Mouse (Mus musculus) lung, postnatal 25 days (tissue): Measurements from ENCODE around the gene Zfp709.
A peak's percentile ranks its signal among the peaks of the same experiment; 100 is the strongest.
"Not testable (repeated sequence)": the region's sequence is repeated elsewhere in the genome, so short reads cannot be mapped to it uniquely, and the experiment has no call there.

ENCODE experiments used
- DNase-seq: peaks from one replicate; pipeline ENCODE4 v3.0.0; 2022; ENCODE audit warnings: low spot score

Gene Zfp709

GRCm38 (mm10) chr8:71881618-71882274, at the start of gene Zfp709:
Zfp709 (plus strand) TSS chr8:71882019.
- DNase-seq, result peak; percentile 76

DNA sequence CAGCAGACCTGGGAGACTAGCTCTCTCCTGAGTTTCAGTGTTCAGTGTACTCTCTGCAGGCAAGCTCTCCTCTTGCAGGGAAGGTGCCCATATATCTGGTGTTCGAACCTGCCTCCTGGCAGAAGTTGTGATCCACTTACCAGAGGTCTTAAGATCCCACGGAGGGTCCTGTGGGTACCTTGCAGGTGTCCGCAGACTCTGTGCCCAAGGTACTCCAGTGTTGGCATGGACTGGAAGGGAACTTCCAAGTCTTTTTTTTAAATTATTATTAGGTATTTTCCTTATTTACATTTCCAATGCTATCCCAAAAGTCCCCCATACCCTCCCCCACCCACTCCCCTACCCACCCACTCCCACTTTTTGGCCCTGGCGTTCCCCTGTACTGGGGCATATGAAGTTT, 43.6 kb upstream of the Zfp709 start:
- DNase-seq, result not testable (repeated sequence)

GRCm38 (mm10) chr8:71841201-71841817, 40.5 kb upstream of the Zfp709 start:
- not testable (repeated sequence) for DNase-seq

DNA sequence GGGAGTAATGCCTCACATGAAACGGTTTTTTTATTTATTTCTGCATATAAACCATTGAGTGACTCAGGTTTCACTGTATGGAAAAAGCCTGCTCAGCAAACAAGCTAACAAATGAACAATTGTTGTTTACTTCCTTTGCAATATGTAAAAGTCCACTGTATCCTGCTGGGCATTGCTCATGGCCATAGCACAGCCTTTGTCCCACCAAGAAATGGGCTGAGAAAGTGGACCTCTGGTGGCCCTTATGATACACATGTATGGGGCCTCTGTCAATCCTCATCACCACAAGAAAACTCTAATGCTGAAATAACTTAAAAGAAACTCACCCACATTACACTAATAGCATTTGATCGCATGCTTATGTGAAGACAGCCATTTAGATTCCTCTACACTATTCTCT, 39.3 kb upstream of the Zfp709 start:
- not testable (repeated sequence) for DNase-seq

GRCm38 (mm10) chr8:71844453-71844852, 37.4 kb upstream of the Zfp709 start:
- not testable (repeated sequence) for DNase-seq

DNA sequence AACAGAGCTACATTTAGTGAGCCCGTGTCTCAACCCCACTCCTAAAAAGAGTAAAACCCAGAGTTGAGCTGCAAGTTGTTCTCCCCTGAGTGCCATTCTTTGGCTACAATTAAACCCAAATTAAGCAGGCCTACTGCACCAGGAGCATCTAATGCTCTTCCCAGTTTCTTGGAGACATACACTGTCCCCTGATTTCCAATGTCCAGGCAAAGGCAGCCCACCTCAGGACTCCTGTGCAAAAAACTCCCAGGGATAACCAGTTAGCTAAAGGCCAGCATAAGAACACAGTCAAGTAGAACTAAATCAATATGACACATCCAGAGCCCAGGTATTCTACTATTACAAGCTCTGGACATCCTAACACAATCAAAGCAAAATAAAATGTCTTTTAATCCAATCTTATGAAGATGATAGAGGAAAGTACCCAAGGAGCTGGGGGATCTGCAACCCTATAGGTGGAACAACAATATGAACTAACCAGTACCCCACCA, 35.8 kb upstream of the Zfp709 start:
- not testable (repeated sequence) for DNase-seq

DNA sequence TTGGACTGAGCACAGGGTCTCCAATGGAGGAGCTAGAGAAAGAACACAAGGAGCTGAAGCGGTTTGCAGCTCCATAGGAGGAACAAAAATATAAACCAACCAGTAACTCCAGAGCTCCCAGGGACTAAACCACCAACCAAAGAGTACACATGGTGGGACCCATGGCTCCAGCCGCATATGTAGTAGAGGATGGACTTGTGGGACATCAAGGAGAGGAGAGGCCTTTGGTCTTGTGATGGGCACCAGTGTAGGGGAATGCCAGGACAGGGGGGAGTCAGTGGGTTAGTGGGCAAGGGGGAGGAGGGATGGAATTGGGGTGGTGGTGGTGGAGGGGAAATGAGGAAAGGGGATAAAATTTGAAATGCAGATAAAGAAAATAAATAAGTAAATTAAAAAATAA, 35.1 kb upstream of the Zfp709 start:
- DNase-seq, result not testable (repeated sequence)

DNA sequence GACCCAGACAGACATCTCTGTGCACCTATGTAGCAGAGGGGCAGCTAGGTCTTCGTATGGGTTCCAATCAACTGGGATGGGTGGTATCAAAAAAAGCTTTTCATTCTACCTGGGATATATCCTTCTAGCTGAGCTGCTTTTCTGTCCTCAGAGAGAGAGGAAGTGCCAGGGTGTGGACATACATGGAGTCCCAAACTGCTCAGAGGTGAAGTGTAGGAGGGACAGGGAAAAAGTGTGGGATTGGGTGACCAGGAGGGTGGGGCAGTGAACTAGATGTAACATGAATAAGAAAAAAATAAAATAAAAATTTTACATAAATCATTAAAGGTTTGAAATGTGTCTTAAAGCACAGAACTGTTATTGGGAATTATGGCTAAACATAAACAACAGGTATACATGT, 30.8 kb upstream of the Zfp709 start:
- not testable (repeated sequence) for DNase-seq

DNA sequence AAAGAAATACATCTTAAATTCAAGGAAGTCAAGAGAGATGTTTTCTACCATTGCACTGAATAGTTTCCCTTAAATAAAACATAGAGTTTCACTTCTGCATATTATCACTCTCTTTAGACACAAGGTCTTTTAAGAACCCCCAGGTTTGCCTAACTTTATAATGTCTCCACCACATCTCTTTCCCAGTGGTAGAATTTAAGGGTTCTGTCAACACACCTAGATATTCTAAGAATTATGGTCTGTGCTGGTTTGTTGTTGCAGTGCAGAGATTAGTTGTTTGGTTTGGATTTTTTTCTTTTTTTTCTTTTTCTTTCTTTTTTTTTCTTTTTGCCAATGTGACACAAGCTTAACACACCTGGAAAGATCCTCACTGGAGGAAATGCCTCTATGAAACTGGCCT, 28.5 kb upstream of the Zfp709 start:
- DNase-seq, result not testable (repeated sequence)

GRCm38 (mm10) chr8:71856630-71857328, 25.0 kb upstream of the Zfp709 start:
- not testable (repeated sequence) for DNase-seq

DNA sequence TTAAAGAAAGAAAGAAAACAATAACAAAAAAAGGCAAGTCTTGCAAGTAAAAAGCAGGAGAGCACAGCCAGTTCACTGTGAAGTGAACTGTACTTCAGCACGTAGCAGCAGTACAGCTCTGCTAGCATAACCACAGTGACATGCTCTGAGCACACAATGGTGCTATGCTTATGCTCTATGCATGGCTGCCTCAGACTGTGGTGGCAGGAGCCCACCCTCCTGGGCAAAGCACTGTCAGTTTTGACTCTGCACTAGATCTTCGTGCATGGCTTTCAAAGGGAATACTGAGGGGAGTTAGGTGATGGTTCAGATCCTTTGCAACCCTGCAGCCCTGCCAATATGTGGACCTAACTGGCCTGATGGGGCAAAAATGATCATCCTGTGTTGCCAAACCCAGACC, 24.5 kb upstream of the Zfp709 start:
- not testable (repeated sequence) for DNase-seq

DNA sequence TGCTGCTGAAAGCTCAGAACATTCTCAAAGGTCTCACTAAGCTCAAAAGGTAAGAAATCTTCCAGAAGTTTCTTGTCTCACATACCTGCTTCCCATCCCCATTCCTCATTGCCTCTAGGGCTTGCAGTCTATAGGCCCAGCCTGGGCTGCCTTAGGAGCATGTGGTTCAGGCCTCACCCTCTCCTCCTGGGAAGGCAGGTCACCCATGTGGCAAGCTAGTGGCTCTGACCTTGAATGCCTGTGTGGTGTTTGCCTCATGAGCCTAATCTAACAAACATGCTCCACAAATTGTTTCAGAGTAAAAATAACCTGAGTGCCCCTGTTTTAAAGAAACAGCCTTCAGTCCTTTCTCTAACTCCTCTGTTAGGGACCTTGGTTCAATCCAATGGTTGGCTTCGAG, 20.3 kb upstream of the Zfp709 start:
- DNase-seq, result not testable (repeated sequence)

DNA sequence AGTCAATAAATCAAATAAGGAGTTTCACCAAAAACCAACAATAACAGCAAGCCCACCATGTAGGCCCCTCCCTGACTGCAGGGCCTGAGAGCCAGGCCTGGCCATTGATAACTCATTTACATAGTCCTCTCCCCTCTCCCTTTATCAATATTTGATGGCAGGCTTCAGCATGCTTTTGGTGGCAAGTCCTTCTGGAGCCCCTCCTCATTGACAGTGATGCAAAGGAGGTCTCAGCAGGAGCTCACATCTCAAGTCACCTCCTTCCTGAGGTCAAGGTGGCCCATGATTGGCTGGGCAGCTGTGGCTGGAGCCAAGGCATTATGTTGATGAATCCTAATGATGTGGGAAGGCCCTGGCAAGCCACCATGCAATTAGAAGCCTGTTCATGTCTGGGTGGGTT, 19.8 kb upstream of the Zfp709 start:
- not testable (repeated sequence) for DNase-seq

DNA sequence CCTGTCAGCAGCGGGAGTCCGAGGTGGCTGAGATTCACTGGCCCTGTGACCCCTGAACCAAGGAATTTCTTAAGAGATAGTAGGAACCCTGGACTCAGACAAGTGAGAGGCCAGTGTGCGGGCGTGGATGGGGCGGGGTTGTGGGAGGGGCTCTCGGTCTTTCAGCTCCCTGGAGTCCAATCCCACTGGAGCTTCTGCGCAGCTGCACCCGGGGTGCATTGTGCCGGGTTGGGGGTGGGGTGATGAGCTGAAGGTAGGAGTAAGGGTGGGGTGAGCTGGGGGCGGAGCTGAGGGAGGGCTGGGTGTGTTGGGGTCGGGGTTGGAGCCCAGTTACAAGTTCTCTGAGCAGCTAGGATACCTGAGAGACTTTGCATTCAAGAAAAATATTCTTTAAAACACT, 18.8 kb downstream of the Zfp709 start:
- not testable (repeated sequence) for DNase-seq

GRCm38 (mm10) chr8:71903084-71903483, 21.3 kb downstream of the Zfp709 start:
- DNase-seq, result not testable (repeated sequence)

- DNase-seq, result no peak
Observed at GRCm38 (mm10) chr8:71906809-71907208, 25.0 kb downstream of the Zfp709 start.

- no peak for DNase-seq
Observed at GRCm38 (mm10) chr8:71907798-71908257, 26.0 kb downstream of the Zfp709 start.

DNA sequence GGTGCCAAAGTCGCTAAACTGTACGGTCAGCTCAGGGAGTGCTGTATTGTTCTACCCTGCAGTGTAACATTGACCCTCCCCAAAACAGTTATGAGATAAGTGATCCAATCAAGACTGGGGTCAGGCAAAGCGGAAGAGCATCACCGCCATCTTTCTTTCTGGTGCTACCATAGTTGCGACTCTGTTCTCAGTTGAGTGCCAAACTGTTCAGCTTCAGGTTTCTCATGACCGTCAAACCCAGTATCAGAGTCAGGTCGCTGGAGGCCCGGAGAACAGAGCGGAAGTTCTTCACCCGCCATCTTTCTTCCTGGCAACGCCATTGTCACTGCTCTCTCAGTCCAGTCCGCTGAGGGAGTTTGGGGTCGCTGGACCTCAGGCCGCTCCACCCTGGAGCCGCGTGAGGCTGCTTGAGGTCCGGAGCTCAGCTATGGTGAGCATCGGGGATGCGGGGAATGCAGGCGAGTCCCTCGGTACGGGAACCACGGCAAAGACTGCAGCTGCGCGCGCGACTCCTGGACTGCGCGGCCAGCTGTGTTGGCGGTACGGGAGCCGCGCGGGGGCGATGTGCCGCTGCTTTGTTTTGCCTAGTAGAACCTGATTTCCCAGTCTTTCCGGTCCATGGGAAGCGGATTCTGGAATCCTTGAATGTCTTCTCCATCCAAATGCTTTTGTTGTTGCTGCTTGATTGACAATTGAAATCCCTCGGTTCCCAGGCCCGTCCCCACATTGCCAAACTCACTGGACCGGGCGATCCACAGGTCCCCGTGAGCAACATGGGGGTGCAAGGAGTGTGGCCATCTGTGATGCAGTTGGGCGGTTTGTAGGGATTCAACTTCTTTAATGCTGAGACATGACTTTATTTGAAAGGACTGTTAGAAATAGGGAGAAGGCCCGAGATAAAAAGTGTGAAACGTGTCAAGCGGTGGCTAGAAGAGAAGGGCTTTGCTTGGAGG, 26.8 kb downstream of the Zfp709 start, which contains the start of the genes Zfp882 and Zfp617:
Gene Zfp882 (plus strand): TSS at position 300 of the 953 bp plus-strand sequence.
Gene Zfp617 (plus strand): TSS at position 327 of the 953 bp plus-strand sequence.
- peak; percentile 92 for DNase-seq

DNA sequence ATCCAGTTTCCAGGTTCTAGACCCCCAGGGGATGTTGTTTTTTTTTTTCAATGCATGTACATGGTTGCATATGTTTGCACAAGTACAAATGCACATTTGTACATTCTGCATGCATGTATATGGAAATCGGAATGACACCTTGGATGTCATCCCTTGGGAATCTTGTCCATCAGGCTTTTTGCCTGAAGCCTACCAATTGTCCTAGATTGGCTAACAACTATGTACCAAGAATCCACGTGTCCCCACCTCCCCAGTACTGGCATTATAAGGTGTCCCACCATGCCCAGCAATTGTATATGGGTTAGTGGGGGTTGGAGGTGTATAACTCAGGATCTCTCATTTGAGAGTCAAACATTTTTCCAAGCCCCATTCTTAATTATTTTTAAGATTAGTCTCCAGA, 30.5 kb downstream of the Zfp709 start:
- no peak for DNase-seq

GRCm38 (mm10) chr8:71922567-71923401, 41.0 kb downstream of the Zfp709 start:
- DNase-seq, result peak; percentile 98
